Mouse (Mus musculus) naive thymus-derived CD4-positive, alpha-beta T cell, adult 5 months (primary cell): ENCODE results near the gene Sorcs3. TPM values are rescaled to one million over a fixed set of nuclear protein-coding genes. Genes with fewer than 3 reads are reported as not detected.

ENCODE experiments used
- polyA plus RNA-seq: library from polyadenylated mRNA; unstranded; fragments of 100-300 nt; shearing (Covaris generic); gene quantifications from one replicate; pipeline ENCODE4 v1.2.1, GENCODE M21; 2017

Sorcs3 gene
- polyA plus RNA-seq, result 0.32 TPM

DNA sequence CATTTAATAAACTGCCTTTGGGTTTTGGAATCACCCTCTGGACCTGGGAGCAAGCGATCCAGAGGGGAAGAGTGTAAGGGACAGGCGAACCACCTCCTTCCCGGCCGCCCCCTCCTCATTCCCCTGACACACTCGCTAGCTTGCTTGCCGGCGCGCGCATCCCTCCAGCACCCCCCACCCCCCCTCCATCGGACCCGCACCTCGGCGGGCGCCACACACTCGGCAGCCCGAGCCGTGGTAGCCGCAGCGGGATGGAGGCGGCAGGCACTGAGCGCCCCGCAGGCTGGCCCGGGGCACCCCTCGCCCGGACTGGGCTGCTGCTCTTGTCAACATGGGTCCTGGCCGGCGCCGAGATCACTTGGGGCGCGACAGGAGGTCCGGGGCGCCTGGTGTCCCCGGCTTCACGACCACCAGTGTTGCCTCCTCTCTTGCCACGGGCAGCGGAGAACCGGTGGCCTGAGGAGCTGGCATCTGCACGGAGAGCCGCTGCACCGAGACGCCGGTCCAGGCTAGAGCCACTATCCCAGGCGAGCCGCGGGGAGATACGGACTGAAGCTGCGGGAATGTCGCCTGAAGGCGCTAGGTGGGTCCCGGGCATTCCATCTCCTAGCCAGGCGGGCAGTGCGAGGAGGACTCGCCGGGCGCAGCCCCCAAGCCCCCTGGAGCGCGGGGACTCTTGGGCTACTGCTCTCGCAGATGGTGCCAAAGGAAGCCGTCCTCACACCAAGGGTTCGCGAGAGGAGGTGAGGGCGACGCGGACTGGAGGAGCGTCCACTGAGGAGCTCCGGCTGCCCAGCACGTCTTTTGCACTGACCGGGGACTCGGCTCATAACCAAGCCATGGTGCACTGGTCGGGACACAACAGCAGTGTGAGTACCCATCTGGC lies at the start of gene Sorcs3:
TSS of gene Sorcs3 (plus strand) at position 97 of the 886 bp plus-strand sequence.

